Mouse (Mus musculus) retina, adult 2 months (tissue): ENCODE measurements around the gene P2rx3.
A peak's percentile ranks its signal among the peaks of the same experiment; 100 is the strongest.

Source experiments
- DNase-seq: peaks from one replicate; pipeline ENCODE4 v3.0.0-alpha.2; 2012; ENCODE audit warnings: low read depth, low spot score

P2rx3 gene

DNA sequence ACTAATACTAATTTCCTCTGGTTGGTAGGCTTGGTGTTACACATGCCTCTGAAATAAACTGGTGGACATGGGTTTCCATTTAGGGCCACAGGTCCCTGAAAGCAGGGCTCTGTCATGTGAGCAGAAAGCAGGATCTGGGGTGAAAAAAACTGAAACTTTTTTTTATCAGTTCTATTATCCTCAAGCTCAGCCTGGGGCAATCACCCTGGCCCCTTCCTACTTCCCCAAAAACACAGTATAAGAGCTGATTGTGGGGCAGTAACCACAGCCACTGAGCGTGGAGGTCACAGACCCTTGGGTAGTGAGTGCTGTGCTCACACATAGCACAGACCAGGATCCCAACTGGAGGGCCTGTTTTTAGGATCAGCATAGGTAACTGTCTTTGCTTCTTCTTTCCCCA, 49.3 kb downstream of the P2rx3 start, which contains the start of gene Prg3:
Gene Prg3, plus strand, starts transcription at position 286 of the 400 bp plus-strand sequence.
- no peak for DNase-seq

DNA sequence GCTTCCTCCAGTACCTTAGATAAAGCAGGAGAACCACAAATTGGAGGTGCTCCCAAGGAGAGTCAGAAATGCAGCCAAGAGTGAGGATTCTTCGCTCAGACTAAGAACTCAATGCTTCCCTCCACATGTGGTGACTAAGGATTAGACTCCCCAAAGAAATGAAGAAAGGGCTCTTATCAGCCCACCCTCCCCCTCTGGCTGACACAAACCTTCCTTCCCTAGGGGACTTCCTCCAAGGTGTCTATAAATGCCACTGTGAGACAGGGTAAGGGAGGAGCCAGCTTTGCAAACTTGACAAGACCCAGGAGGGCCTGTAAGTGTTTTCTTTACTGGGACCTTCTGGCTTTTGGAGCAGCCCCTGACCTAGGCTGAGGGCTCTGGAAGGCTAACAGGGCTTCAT, 57.1 kb downstream of the P2rx3 start, which contains the start of gene Prg2:
Gene Prg2, plus strand, starts transcription at position 274 of the 400 bp plus-strand sequence.
- DNase-seq, result no peak

DNA sequence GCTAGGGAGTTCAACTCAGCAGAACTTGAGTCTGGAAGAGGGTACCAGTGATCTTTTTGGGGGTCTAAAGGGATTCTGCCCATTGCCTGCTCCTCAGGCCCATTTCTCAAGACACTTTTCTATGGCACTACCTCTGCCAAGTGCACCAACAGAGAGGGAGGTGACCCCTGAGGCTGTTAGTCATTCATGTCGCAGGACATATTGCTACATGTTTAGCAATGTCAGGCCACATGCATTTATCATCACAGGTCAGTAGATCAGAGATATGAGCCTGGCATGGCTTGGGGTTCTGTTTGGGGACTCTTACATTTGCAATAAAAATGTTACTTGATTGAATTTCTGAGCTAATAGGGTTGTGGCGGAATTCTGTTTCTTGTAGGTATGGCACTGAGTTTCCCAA, 61.7 kb downstream of the P2rx3 start:
- no peak for DNase-seq

DNA sequence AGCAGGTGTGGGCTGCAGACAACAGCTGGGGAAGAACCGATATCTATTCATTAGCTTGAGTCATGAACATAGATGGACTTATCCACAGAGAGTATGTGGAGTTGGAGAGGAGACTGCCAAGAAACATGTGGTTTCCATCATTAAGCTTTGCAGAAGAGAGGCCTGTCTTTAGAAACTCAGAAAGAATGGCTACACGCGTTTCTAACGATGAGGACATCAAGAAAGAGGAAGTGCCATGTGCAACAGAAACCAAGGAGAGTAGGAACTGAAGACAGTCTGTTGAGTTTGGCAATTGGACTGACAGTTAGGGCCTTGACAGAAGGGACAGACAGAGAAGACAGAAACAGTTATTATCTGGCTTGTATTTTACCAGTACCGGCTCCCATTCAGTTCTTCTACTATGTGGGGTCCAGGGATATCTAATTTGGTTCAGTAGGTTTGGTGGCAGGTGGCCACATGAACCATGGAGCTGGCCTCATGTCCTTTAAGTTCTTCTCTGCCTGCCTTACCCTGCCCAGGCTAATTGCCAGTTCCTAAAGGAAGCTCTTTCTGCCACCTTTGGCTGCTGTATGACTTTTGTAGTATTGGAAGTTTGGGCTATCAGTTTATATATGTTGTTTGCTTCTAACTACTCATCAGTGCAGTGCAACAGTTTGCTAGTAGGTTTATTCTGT, 69.8 kb downstream of the P2rx3 start:
- no peak for DNase-seq

DNA sequence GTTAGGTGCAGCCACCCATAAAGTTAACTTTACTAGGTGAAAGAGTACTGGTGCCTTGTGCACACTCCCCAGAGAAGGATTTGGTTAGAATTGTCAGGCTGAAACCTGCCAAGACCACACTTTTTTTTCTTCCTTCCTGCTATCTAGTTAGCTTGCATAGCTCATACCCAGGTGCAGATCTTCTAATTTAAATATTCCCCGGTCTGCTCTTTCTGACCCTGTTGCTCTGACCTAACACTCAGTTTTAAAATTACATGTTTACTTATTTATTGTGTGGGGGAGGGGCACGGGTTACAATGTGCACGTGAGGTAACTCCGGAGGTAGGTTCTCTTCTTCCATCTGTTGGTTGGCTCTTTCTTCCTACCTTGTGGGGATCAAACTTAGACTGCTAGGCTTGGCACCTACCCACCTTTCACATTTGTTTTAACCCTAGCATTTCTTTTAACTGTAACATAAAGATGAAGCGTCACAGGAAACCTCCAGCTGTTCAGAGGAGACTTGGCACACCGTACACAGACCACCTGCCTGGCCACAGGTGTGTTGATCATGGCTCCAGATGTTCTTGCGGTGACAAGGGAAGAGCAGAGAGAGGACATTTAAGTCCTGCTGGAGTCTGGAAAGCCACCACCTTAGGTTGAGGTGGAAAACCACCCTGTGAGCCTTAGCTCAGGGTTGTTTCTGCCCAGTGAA, 73.0 kb downstream of the P2rx3 start:
- no peak for DNase-seq

DNA sequence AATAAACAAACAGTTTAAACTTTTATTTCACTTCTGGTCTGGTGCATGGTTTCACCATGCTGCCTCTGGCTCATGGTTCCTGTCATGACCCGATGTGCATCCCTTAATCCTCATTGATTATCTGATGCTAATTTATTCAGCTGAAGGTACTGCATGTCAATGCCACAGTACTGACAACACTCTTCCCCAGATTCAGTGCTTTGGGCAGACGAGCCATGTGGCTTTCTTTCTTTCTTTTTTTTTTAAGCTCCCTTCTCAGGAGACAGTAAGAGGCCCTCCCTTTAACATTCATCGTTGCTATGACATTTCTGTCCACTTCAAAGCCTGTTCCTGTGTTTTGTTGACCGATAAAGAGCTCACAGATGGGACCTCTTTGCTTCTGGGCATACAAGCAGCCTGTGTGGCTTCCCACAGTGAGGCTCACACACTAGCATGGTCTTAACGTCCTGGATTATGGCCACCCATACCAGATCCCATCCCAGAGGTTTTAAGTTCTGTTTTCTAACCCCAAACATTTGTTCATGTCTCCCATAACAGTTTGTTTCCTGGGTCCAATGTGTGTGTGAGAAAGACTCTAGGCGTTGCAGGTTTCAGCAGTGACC, 74.3 kb downstream of the P2rx3 start:
- no peak for DNase-seq

DNA sequence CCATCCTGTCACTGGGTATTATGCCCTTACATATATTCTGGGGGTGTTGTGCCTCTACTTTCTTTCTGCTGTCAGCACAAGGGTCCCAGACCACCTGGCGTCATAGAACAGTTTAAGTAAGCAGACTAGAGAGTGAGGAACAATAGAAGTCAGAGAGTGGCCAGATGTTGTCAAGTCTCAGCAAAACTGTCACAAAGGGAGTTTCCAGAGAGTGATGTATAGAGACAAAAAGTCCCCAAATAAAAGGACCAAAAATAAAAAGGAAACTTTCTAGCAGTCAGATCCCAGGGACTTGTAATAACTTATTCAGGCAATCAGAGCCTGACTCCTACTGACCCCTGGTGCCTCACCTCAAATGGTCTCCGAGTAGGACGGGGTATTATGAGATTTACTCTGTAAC, 75.4 kb downstream of the P2rx3 start:
- DNase-seq, result no peak

DNA sequence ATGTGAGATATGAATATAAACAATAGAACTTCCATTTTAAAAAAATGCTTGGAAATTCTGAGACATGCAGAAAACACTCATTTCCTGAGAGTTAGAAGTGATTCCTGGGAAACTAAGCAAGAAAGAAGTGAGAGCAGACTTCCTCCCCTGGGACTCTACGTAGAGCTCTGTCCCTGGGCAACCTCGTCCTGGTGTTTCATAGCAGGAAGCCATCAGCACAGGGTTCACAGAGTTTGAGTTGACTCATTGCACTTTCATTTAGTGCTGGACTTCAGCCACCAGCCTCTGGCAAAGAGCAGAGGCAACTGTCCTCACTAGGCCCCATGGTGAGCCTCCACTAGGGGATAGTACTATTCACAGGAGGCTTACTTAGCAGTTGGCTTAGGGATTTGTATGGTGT, 76.0 kb downstream of the P2rx3 start:
- DNase-seq, result no peak

DNA sequence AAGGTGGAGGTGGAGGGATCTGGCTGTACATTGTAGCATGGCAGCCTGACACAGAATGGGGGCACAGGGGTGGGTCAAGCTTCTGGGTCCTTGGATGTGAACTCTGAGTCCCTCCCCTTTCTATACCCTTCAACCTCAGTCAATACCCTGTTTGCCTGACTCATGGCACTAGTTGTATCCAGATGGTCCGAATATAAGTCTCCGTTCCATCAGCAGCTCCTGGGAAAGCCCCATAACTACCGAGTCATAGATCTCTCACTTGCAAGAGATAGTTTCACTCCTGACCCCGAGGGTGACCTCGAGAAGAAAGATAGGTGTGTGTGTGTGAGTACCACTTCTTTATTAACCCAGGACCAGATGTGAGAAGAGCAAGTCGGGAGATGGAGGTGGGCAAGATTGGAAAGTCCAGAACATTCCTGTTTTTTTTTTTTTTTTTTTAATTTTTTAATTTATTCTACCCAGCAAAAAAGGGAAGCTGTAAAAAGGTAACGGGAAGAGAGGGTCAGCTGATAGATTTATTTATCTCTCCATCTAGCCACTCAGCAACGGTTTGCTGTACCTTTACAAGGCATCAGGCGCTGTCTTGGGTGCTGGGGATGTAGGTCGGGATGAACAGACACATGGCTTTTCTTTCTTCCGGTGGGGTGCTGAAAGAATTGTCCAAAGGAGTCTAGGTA, 78.5 kb downstream of the P2rx3 start:
- no peak for DNase-seq

DNA sequence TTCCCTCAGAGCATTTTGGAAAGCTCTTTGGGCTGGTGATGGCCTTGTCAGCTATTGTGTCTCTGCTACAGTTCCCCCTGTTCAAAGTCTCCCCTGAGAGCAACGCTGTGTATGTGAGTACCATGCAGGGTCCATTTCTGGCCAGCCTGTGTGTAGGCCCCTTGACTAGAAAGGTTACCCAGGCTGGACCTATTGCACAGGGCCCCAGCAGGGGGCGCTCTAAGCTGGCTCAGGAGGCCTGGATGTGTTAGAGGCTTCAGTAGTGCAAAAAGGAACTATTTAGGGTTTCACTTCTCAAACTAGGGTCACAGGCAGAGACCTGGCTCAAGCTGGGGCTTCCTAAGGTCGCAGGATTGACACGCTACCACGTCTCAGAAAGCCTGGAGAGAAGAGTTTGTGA, 81.0 kb downstream of the P2rx3 start:
- peak; percentile 2 for DNase-seq

DNA sequence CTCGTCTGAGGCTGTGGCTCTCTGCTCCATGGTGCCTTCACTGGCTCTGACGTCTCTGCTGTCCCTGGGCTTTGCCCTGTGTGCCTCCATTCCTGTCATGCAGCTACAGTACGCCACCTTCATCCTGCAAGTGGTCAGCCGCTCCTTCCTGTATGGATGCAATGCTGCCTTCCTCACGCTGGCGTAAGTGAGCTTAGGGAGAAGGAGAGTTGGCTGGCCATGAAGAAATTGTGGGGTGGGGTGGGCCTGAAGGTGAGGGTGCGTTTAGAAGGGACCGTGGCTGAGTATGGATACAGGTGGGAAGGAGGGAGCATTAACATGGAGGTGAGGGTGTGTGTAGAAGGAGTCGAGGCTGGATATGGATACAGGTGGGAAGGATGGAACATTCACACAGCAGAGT, 81.8 kb downstream of the P2rx3 start:
- DNase-seq, result no peak

DNA sequence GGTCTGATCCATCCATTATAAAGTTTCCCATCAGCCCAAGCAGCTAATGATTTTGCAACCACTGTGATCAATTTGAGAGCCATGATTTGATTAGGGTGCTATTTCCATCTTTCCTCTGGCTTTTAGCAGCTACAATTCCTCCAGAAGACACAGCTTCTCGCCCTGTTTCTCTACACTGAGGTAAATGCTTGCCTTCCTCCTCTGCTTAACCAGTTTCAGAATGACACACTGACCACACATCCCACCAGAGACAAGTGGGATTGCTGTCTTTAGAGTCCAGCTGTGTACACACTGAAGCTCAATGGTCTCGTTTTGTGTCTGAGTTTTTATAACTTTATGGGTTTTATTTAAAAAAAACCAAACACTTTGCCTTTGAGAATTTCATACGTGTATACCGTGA, 84.6 kb downstream of the P2rx3 start:
- DNase-seq, result no peak

DNA sequence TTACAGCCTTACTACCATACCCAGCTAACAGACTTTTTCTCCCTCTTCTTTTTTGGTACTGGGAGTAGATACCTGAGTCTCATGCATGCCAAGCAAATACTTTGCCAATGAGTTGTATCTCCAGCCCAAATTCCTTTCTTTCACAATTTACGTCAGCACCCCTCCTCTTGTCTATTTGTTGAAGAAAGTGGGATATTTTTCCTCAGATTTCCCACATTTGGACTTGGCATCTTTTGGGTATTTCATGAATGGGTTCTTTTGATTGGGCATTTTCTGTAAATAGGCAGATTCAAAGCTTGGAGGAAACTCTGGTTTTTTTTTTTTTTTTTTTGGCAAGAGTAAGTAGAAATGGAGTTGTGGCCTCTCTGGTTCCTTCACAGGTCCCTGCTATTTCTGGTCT, 85.0 kb downstream of the P2rx3 start:
- DNase-seq, result no peak

DNA sequence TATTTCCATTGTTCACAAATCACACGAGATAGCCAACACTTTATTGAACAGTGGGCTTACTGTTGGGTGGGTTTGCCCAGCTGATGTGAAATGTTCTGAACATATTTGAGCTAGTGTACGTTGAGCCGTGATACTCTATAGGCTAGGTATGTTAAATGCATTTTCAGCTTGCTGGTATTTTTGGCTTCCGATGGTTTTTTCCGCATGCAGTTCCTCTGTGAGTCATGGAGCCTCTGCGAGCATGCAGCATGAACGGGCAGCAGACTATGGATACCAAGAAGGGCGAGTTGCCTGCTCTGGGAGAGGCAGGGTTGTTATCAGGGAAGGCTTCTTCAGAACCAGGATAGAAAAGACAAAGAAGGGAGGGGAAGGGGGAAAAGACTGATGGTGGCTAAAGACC, 86.2 kb downstream of the P2rx3 start:
- no peak for DNase-seq

DNA sequence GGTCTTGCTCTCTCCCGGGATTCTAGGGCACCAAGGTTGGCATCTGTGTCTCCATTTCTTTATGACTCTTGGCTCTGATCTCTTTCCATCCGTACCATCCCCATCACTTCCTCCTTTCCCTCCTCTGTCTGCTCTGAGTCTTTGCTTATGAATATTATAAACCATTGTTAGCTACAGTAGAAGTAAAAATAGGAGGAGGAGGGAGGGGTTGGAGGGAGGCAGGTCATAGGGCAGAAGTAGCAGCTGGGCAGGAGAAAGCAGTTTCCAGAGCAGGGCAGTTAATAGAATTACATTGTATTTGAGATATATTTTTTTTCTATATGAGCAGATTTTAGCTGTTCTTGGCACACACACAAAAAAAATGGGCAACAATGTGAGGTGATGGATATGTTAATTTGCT, 88.5 kb downstream of the P2rx3 start:
- DNase-seq, result no peak
